ENCODE assay signal across 9 mouse cellular contexts in genomic region chr6:36809747-36810285, GRCm38 (mm10). TPM values are rescaled to one million over a fixed set of nuclear protein-coding genes. Genes with fewer than 3 reads are reported as not detected.
DNase-seq lines count a peak whose midpoint lies in the region; ATAC-seq and TF ChIP-seq lines count a peak whose summit lies in the region.
"Had no signal": no experiment of that assay in that cellular context is flagged by ENCODE, and none has a peak within 500 bp of the region (broad histone marks: within the 10 kb centered on the region; RNA-seq: fewer than 3 reads in every experiment).

TSS of gene Ptn (minus strand) at chr6:36810220.

- H3K27ac ChIP-seq in embryonic facial prominence, embryonic 15.5 days (replicated peaks) = peak within 1 kb of the TSS; percentile 94
- peak within 1 kb of the TSS; percentile 96 for H3K27ac ChIP-seq in left cerebral cortex, adult 2 months
- peak within 1 kb of the TSS; percentile 89 for H3K27ac ChIP-seq in midbrain, embryonic 16.5 days (ENCODE audit: low read length)

- no peaks in the 10 kb centered on the region for H3K27me3 ChIP-seq in embryonic facial prominence, embryonic 15.5 days
- no peaks in the 10 kb centered on the region for H3K27me3 ChIP-seq in midbrain, embryonic 16.5 days (ENCODE audit: control insufficient read depth, insufficient read depth, low read depth, low read length)

- TF ChIP-seq CTCF in left cerebral cortex, adult 2 months (IDR thresholded peaks at IDR 0.05) = no peak; the same call in 1 of the 2 replicates

- peaks cover 5% of the 10 kb centered on the region; the same call in 1 of the 2 replicates for H3K36me3 ChIP-seq in embryonic facial prominence, embryonic 15.5 days
- no peaks in the 10 kb centered on the region for H3K36me3 ChIP-seq in midbrain, embryonic 16.5 days (ENCODE audit: control insufficient read depth, insufficient read depth, low read length)

- H3K9ac ChIP-seq in embryonic facial prominence, embryonic 15.5 days = peak within 1 kb of the TSS; percentile 67
- H3K9ac ChIP-seq in midbrain, embryonic 16.5 days (ENCODE audit: low read depth, low read length) = peak within 1 kb of the TSS; percentile 88

- H3K9me3 ChIP-seq in embryonic facial prominence, embryonic 15.5 days (replicated peaks) = no peaks in the 10 kb centered on the region
- no peaks in the 10 kb centered on the region for H3K9me3 ChIP-seq in midbrain, embryonic 16.5 days (replicated peaks; ENCODE audit: control insufficient read depth, low read length, poor library complexity, severe bottlenecking)

- peak within 1 kb of the TSS; percentile 60 for H3K4me3 ChIP-seq in embryonic facial prominence, embryonic 15.5 days (replicated peaks)
- peak within 1 kb of the TSS; percentile 86 for H3K4me3 ChIP-seq in left cerebral cortex, adult 2 months
- H3K4me3 ChIP-seq in midbrain, embryonic 16.5 days (ENCODE audit: low read depth, low read length) = peak within 1 kb of the TSS; percentile 81

- H3K4me1 ChIP-seq in embryonic facial prominence, embryonic 15.5 days = peaks cover 18% of the 10 kb centered on the region
- H3K4me1 ChIP-seq in midbrain, embryonic 16.5 days (ENCODE audit: control insufficient read depth, insufficient read depth, low read length) = peaks cover 18% of the 10 kb centered on the region

- WGBS in embryonic facial prominence, embryonic 15.5 days = under 1% methylated on average over 15 of the region's 15 CpGs
- WGBS in midbrain, embryonic 16.5 days = 0% methylated on average over 15 of the region's 15 CpGs

- intact Hi-C loops in heart, postnatal 14 days (cut with DNase I) = no loop called here
- intact Hi-C loops in left cerebral cortex, adult 2 months (cut with DNase I) = loop anchor here (2.0 to 10.0 kb wide), 7 partner anchors 33 to 225 kb away; no protein-coding TSS in a partner anchor

- DNase-seq in gastrocnemius, postnatal 10 days = peak; percentile 18
- DNase-seq in gastrocnemius, adult 8-10 months (ENCODE audit: low spot score in 2 of 2) = no peak
- peak in 1 of 2 experiments; percentile 16 for DNase-seq in adrenal gland, postnatal 4 days (ENCODE audit: low spot score in 2 of 2)
- DNase-seq in heart, postnatal 14 days = peak in 1 of 2 experiments; percentile 34
- DNase-seq in left cerebral cortex, adult 2 months (ENCODE audit: extremely low spot score in 1 of 2, low spot score in 2 of 2) = peak; percentile 68 to 74

- peak; percentile 89 for ATAC-seq in embryonic facial prominence, embryonic 15.5 days (ENCODE audit: insufficient number of reproducible peaks, low FRiP score, low TSS enrichment, low read depth)
- peak; percentile 84 for ATAC-seq in midbrain, embryonic 16.5 days
- no peak for ATAC-seq in megakaryocyte-erythroid progenitor cell, adult 5-6 weeks (replicated peaks; ENCODE audit: low FRiP score, low TSS enrichment, poor library complexity, severe bottlenecking)

- peak within 1 kb of the TSS; percentile 76 for H3K4me2 ChIP-seq in embryonic facial prominence, embryonic 15.5 days (replicated peaks)
- peak within 1 kb of the TSS; percentile 73 for H3K4me2 ChIP-seq in midbrain, embryonic 16.5 days (ENCODE audit: low read length)

RNA-seq across cellular contexts. Expression of gene Ptn, which starts in this region (rescaled TPM):
- 10 to 100 TPM; 48.4 to 57.8 TPM for total RNA-seq in gastrocnemius, postnatal 10 days (2021)
- total RNA-seq in gastrocnemius, adult 8-10 months (2022) = 1 to 10 TPM in 2 of 4 experiments, under 1 TPM in 2; 0.51 to 1.3 (median 0.92) TPM
- 100 to 1,000 TPM in 1 of 2 experiments, 10 to 100 TPM in 1; 99.9 to 148 TPM for total RNA-seq in adrenal gland, postnatal 4 days (2021)
- polyA plus RNA-seq in embryonic facial prominence, embryonic 15.5 days (2015; fragmentation: Nextera tagmentation; extraction: Ambion mirVana) = 604 and 631 TPM in 2 replicates
- 10 to 100 TPM; 14.0 to 14.3 TPM for total RNA-seq in heart, postnatal 14 days (2021)
- 100 to 1,000 TPM; 358 to 392 TPM for total RNA-seq in left cerebral cortex, adult 2 months (2021)
- polyA plus RNA-seq in midbrain, embryonic 16.5 days (2015; fragmentation: Nextera tagmentation; extraction: Ambion mirVana) = 861 and 866 TPM in 2 replicates
- not detected in 2 replicates for total RNA-seq in megakaryocyte-erythroid progenitor cell, adult 5-6 weeks (2014; fragmentation: Nextera tagmentation)
- total RNA-seq in megakaryocyte-erythroid progenitor cell, adult 5-6 weeks (2017) = 1.8 TPM in 1 of 2 replicates, not detected in the other
- total RNA-seq: liver, adult 2 months had no signal
- polyA plus RNA-seq: liver, adult 2 months had no signal

Comparison
In these comparisons a context has a peak if more than half of its experiments do, and no peak if none do; other contexts are left out.
1. RNA of gene Ptn (total RNA-seq): 358 to 392 TPM in left cerebral cortex, adult 2 months, 99.9 to 148 TPM in adrenal gland, postnatal 4 days, 48.4 to 57.8 TPM in gastrocnemius, postnatal 10 days and 14.0 to 14.3 TPM in heart, postnatal 14 days; 1.8 TPM in megakaryocyte-erythroid progenitor cell, adult 5-6 weeks and 0.51 to 1.3 TPM in gastrocnemius, adult 8-10 months; every median in the first group is over 4 times any median in the second.
2. DNase-seq: peak in gastrocnemius, postnatal 10 days (single experiment) and left cerebral cortex, adult 2 months (2 of 2); none in gastrocnemius, adult 8-10 months (0 of 2).
3. Peak in every context shown above with its lines, with median percentiles within 50 percentile points of each other: H3K27ac ChIP-seq and H3K4me3 ChIP-seq.